Mouse (Mus musculus) spleen, adult 2 months (tissue): ENCODE results near the gene Gm17087.

Experiments used
- CTCF ChIP-seq: fragments of 200-500 bp; IDR thresholded peaks from 2 replicates; pipeline ENCODE4 v1.5.1; 2011; ENCODE audit warnings: mild to moderate bottlenecking, inconsistent platforms; ENCODE audit not compliant: insufficient read depth, insufficient read length, insufficient replicate concordance; ENCODE audit errors: extremely low read depth
- POLR2A ChIP-seq: fragments of 200-500 bp; IDR thresholded peaks from 2 replicates; pipeline ENCODE4 v1.6.1; 2011; ENCODE audit warnings: low read depth, low read length, inconsistent platforms

GRCm38 (mm10) chr17:8573542-8574260, 7.0 kb upstream of the Gm17087 start:
- TF ChIP-seq POLR2A (no peak), CTCF (no peak)
